Mouse (Mus musculus) G1E (cell line): Measurements from ENCODE around the gene Plcxd2. TPM values are rescaled to one million over a fixed set of nuclear protein-coding genes. Genes with fewer than 3 reads are reported as not detected.

Experiments used
- ATAC-seq: 2 replicates; pipeline ENCODE4 v1.8.0; 2016; ENCODE audit warnings: mild to moderate bottlenecking; ENCODE audit not compliant: insufficient number of reproducible peaks, poor library complexity, low FRiP score, severe bottlenecking; ENCODE audit errors: extremely low read depth
- DNase-seq: peaks from one replicate; pipeline ENCODE4 v3.0.0; 2012; ENCODE audit warnings: low spot score
- H3K27me3 ChIP-seq: 2 replicates; pipeline ENCODE4 v1.6.1; 2012; ENCODE audit warnings: mild to moderate bottlenecking, low read length, inconsistent platforms; ENCODE audit not compliant: insufficient read depth
- H3K36me3 ChIP-seq: replicated peaks from 2 replicates; pipeline ENCODE3; 2012; ENCODE audit warnings: mild to moderate bottlenecking, inconsistent platforms
- H3K4me1 ChIP-seq: 2 replicates; pipeline ENCODE4 v1.6.1; 2012; ENCODE audit warnings: low read depth, low read length, inconsistent platforms, mixed read lengths; ENCODE audit not compliant: insufficient read depth
- H3K4me3 ChIP-seq: 2 replicates; pipeline ENCODE4 v1.5.1; 2012; ENCODE audit warnings: low read depth, mild to moderate bottlenecking, inconsistent platforms, low read length, moderate library complexity, mixed read lengths
- H3K9me3 ChIP-seq: replicated peaks from 2 replicates; pipeline ENCODE4 v1.6.1; 2012; ENCODE audit warnings: inconsistent platforms
- CTCF ChIP-seq: IDR thresholded peaks from 2 replicates; pipeline ENCODE4 v1.5.1; 2012; ENCODE audit warnings: low read depth, low read length, inconsistent platforms, mixed read lengths
- GATA1 ChIP-seq: IDR thresholded peaks from 2 replicates; pipeline ENCODE4 v1.6.1; 2012; ENCODE audit warnings: borderline replicate concordance, low read length, inconsistent platforms, mixed read lengths
- GATA2 ChIP-seq: IDR thresholded peaks from 2 replicates; pipeline ENCODE4 v1.6.1; 2012; ENCODE audit warnings: low read depth, low read length, inconsistent platforms, borderline replicate concordance
- POLR2AphosphoS5 ChIP-seq: IDR thresholded peaks from 2 replicates; pipeline ENCODE4 v1.6.1; 2012; ENCODE audit warnings: low read depth, low read length, inconsistent platforms; ENCODE audit not compliant: insufficient replicate concordance
- TAL1 ChIP-seq: conservative IDR thresholded peaks from 2 replicates; pipeline ENCODE4 v1.6.1; 2012; ENCODE audit warnings: low read depth, low read length, inconsistent platforms, mixed read lengths
- polyA plus RNA-seq: library from polyadenylated mRNA; stranded (reverse); fragments of >175 nt; gene quantifications from 2 replicates; pipeline ENCODE4 v1.2.3, GENCODE M21; 2012
- total RNA-seq, 2 experiments: library from RNA; stranded (forward) in 1 of 2; stranded (reverse) in 1 of 2; fragments of 200-1000 nt in 1 of 2; fragments of >200 nt in 1 of 2; fragmentation: Nextera tagmentation in 1 of 2; gene quantifications; 2 replicates each; pipeline ENCODE4 v1.2.3; 2014 to 2017

The Plcxd2 gene
- not detected in 2 replicates for total RNA-seq (2014; fragmentation: Nextera tagmentation)
- 0.06 and 0.11 TPM in 2 replicates for total RNA-seq (2017)
- polyA plus RNA-seq = not detected in 2 replicates

DNA sequence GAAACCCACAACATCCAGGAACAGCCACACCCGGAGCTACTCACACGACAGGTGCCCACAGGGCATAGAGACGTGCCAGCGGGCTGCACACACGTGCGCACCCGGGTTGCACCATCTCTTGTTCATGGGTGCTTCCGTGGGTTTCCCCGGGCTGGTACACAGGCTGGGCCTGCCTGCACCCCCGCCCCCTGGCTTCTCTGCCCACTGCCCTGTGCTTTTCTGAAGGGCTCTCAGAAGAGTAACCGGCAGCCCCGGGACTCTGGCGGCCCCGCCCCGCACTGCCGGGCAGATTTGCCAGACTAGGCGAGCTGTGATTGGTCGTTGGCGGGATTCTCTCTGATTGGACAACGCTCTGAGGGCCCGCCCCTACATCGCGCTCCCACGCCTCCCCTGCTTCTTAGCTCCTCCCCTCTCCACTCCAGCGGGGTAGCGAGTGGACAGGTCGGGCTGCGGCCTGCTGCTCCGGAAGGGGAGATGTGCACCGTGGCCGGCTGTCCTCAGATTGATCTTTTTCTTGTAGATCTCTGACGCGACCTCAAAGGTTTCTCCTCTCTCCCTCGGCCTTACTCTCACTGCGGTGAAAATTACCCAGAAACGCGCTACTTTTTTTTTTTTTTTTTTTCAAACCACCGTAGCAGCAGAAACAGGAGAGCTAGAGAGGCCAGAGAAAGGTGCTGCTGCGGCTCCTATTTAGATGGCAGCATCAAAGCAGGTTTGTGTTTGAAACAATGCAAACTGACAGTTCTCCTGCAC lies at the start of gene Plcxd2:
TSS of gene Plcxd2 (minus strand) at position 66 of the 753 bp plus-strand sequence.
- Histone ChIP-seq H3K9me3 (peaks cover 28% of the 10 kb centered on the region), H3K36me3 (no peaks in the 10 kb centered on the region), H3K27me3 (no peaks in the 10 kb centered on the region), H3K4me1 (no peaks in the 10 kb centered on the region), H3K4me3 (no peak within 1 kb of the TSS; the same call in 1 of the 2 replicates)
- TF ChIP-seq CTCF = no peak
- TF ChIP-seq POLR2AphosphoS5 = no peak
- TF ChIP-seq GATA2 = no peak
- TF ChIP-seq GATA1 = no peak
- no peak for TF ChIP-seq TAL1
- ATAC-seq = no peak
- no peak for DNase-seq

DNA sequence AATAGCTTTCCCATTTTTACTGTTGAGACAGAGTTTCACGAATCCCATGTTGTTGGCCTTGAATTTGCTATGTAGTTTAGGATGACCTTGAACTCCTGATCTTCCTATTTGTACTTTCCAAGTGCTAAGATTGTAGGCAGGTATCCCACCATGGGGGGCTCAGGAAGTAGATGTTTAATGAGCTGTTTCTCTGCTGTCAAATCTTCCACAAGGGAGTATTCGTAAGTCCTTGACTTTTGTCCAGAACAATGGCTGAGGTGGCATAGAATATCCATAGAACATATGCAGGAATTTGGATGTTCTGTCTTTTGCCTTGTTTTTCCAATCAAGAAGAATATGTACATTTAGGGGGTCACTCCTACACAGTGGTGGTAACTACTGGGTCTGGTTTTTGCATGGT lies 36.9 kb upstream of the Plcxd2 start:
- TF ChIP-seq CTCF = no peak
- TF ChIP-seq POLR2AphosphoS5 = no peak
- no peak for TF ChIP-seq GATA2
- TF ChIP-seq GATA1 = no peak
- no peak for TF ChIP-seq TAL1
- Histone ChIP-seq H3K9me3 (peaks cover 7% of the 10 kb centered on the region), H3K36me3 (no peaks in the 10 kb centered on the region), H3K4me3 (no peak overlapping the region), H3K4me1 (no peaks in the 10 kb centered on the region), H3K27me3 (no peaks in the 10 kb centered on the region)
- DNase-seq = no peak
- no peak for ATAC-seq

DNA sequence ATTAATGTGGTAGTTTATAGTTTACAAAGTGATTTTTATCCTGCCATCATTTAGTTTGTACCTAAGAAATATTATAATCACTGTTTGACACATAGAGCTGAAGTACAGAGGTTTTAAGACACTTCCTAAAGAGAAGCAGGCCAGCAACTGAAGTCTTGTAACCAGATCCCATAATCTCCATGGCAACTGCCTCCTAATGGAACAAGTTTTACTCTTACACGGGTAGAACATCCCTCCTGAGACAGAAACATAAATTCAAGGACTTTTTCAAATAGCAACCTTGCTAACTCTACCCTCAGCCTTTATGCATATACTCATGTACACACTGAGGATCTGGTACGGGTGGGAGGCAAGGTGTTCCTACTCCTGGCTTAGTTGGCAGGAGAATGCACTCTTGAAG lies 26.2 kb upstream of the Plcxd2 start:
- TF ChIP-seq TAL1 (no peak), GATA2 (no peak), POLR2AphosphoS5 (no peak), CTCF (no peak), GATA1 (no peak)
- H3K36me3 ChIP-seq = no peaks in the 10 kb centered on the region
- H3K9me3 ChIP-seq = peaks cover 18% of the 10 kb centered on the region
- H3K4me1 ChIP-seq = no peaks in the 10 kb centered on the region
- DNase-seq (no peak), ATAC-seq (no peak)
- H3K27me3 ChIP-seq = no peaks in the 10 kb centered on the region
- no peak overlapping the region for H3K4me3 ChIP-seq

DNA sequence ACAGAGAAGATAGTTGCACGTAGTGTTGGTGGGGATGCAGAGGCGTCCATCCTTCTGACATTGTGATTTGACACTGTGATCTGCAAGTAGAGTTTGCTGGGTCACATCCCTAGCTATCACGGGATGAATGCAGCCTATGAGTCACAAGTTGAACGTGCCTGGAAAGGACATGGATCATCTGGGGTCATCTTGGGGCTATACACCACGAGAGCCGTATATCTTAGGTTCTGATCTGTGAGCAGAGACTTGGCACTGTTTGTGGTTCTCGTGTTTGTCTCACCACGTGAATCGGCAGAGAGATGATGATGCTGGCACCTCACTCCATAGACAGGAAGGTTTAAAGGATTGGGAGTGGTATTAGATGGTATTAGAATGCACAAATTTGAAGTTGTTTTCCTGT lies 23.9 kb upstream of the Plcxd2 start:
- no peak overlapping the region for H3K4me3 ChIP-seq
- ATAC-seq = no peak
- H3K9me3 ChIP-seq = peaks cover 14% of the 10 kb centered on the region
- DNase-seq = no peak
- no peaks in the 10 kb centered on the region for H3K27me3 ChIP-seq
- TF ChIP-seq POLR2AphosphoS5 = no peak
- H3K36me3 ChIP-seq = no peaks in the 10 kb centered on the region
- no peaks in the 10 kb centered on the region for H3K4me1 ChIP-seq

DNA sequence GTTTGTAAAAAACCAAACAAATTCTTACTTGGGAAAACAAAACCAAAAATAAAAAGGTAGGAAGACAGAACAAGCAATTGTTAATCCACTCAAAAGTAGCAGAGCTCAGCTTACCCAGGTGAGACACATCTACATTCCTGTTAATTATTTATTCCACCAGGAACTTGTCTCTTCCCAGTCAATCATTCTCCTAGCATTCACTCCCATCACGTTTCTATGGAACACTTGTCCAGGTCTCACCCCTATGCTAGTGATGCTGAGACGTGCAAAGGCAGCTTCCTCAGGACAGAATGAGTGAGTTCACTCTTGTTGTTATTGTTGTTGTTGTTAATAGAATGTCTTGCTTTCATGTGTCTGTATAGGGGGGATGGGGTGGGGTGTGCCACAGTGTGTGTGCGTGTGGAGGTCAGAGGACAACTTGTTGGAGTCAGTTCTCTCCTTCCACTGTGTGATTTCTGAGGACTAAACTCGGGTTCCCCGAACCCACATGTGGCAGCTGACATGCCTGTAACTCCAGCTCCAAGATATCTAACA lies 13.0 kb upstream of the Plcxd2 start:
- Histone ChIP-seq H3K9me3 (peaks cover 11% of the 10 kb centered on the region), H3K36me3 (no peaks in the 10 kb centered on the region), H3K4me1 (no peaks in the 10 kb centered on the region), H3K4me3 (no peak overlapping the region), H3K27me3 (no peaks in the 10 kb centered on the region)
- DNase-seq = no peak
- TF ChIP-seq GATA2 (no peak), TAL1 (no peak), CTCF (no peak), GATA1 (no peak), POLR2AphosphoS5 (no peak)
- no peak for ATAC-seq

DNA sequence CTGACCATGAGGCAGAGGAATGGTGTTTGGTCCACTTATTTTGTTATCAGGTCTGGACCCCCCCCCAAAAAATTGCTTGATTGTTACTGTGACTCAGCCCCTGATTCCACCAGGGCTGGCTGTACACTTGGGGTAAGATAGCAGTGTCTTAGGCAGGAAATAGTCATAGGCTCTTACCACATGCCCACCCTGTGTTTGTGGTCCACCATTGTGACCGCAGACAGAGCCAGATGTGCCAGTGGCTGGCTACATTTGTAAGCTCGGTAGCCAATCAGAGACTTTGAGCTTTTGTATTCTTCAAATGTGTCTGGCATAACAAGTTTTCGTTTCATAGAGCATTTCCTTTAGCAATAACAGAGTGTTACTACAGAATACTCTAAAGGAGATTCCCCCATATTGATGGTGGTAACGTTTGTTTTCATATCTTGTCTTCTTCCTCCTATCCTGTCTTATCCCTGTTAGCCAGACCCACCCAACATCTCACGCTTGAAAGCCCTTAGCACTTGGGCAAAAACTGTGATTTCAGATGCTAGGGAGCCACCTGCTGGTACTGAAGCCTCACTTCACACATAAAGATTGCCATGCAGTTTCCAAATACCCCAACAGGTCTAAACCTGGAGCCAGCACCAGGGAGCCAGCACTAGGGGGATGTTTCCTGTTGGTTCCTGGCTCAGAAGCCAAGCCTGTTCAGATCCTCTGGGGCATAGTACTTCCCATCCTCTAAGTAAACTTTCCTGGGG lies 12.3 kb upstream of the Plcxd2 start:
- DNase-seq = no peak
- ATAC-seq = no peak
- no peaks in the 10 kb centered on the region for H3K27me3 ChIP-seq
- TF ChIP-seq GATA2 = no peak
- TF ChIP-seq POLR2AphosphoS5 = no peak
- no peak for TF ChIP-seq GATA1
- TF ChIP-seq TAL1 = no peak
- TF ChIP-seq CTCF = no peak
- no peak overlapping the region for H3K4me3 ChIP-seq
- no peaks in the 10 kb centered on the region for H3K4me1 ChIP-seq
- no peaks in the 10 kb centered on the region for H3K36me3 ChIP-seq
- H3K9me3 ChIP-seq = peaks cover 11% of the 10 kb centered on the region
